Mouse (Mus musculus) retina, postnatal 7 days (tissue): ENCODE results near the gene Rsu1.

Experiments
- DNase-seq: peaks from one replicate; pipeline ENCODE4 v3.0.0-alpha.2; 2012; ENCODE audit warnings: low read depth, low spot score

Rsu1 gene

DNA sequence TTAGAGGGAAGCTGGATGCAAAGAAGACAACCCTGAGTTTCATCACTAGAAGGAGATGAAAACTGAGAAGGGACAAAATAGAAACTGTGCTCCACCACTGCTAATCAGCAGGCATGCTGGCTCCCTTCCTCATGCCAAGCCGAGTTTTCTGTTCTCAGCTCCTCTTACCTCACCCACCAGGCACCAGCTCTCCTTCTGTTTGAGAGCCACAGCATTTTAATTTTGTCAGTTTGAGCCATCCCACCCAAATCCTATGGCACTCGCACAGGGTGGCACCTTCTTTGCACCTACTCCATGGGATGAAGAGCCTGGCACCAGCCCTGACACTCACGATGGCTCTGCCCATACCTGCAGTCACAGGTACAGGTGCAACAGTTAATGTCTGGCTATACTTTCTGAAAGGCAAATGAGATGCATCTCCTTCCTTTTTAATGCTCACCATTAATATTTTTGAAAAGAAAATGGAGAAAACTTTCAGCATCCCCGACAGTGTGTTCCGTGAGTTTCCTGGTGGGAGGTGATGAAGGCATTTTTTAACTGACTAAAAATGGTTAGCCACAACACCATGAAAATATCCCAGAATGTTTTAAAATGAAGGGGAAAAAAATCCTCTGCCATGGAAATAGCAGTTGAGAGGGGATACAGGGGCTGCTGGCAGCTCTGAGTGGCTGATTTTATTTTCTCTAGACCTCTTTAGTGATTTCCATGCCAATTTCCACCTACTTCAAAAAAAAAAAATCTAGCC lies 210.6 kb downstream of the Rsu1 start:
- DNase-seq = no peak

GRCm38 (mm10) chr2:13048649-13049048 lies 222.6 kb downstream of the Rsu1 start:
- no peak for DNase-seq

DNA sequence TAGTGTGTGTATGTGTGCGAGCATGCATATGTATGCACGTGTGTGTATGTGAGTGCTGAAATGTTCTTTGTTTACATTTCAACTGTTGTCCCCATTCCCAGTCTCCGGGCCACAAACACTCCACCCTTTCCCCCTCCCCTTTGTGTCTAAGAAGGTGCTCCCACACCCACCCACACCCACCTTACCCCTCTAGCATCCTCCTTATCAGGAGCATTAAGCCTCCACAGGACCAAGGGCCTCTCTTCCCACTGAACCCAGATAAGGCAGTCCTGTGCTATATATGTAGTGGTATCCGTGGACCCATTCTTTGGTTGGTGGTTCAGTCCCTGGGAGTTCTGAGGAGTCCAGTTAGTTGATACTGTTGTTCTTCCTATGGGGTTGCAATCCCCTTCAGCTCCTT lies 226.7 kb downstream of the Rsu1 start:
- DNase-seq = no peak

- no peak for DNase-seq
Observed at GRCm38 (mm10) chr2:13039785-13040184, 231.4 kb downstream of the Rsu1 start.

DNA sequence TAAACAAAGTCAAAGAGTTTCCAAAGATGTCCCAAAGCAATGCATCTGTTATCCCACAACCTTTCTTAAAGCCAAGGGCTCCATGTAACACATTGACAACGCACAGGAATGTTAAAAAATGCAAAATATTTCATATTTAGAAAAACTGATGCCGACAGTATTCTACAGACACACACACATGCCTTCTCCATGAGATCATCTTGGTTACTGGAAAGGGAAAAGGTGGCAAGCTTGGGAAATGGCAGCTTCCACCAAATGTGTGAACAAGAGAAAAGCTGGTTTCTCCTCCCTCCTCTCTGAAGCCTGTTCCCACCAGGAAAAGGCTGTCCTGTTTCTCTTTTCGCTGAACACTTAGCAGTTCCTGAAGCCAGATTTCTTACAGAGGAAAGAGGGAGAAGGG lies 232.4 kb downstream of the Rsu1 start:
- DNase-seq = no peak
